Mouse (Mus musculus) hindbrain, embryonic 15.5 days (tissue): ENCODE data around the gene Snx30. TPM values are rescaled to one million over a fixed set of nuclear protein-coding genes. Genes with fewer than 3 reads are reported as not detected.

Experiments
- ATAC-seq: fragments of 200-750 bp; cut with Nextera tagmentation; 2 replicates; pipeline ENCODE4 v1.8.0; 2017; ENCODE audit warnings: low read depth, moderate number of reproducible peaks, moderate TSS enrichment; ENCODE audit not compliant: low FRiP score
- H3K27ac ChIP-seq: fragments of 300-500 bp; sonication (generic); replicated peaks from 2 replicates; pipeline ENCODE4 v1.5.1; 2015; ENCODE audit warnings: mild to moderate bottlenecking, inconsistent platforms
- H3K27me3 ChIP-seq: fragments of 300-500 bp; sonication (generic); 2 replicates; pipeline ENCODE4 v1.6.1; 2015; ENCODE audit warnings: control low read depth, inconsistent platforms
- H3K36me3 ChIP-seq: fragments of 300-500 bp; sonication (generic); 2 replicates; pipeline ENCODE4 v1.6.1; 2015; ENCODE audit warnings: control low read depth, inconsistent platforms
- H3K4me1 ChIP-seq: fragments of 300-500 bp; sonication (generic); replicated peaks from 2 replicates; pipeline ENCODE4 v1.6.1; 2015; ENCODE audit warnings: control low read depth, inconsistent platforms
- H3K4me2 ChIP-seq: fragments of 300-500 bp; sonication (generic); 2 replicates; pipeline ENCODE4 v1.6.1; 2015; ENCODE audit warnings: moderate library complexity, mild to moderate bottlenecking, inconsistent platforms
- H3K4me3 ChIP-seq: fragments of 300-500 bp; sonication (generic); 2 replicates; pipeline ENCODE4 v1.5.1; 2015; ENCODE audit warnings: mild to moderate bottlenecking, inconsistent platforms
- H3K9ac ChIP-seq: fragments of 300-500 bp; sonication (generic); 2 replicates; pipeline ENCODE4 v1.6.1; 2015; ENCODE audit warnings: inconsistent platforms
- H3K9me3 ChIP-seq: fragments of 300-500 bp; sonication (generic); 2 replicates; pipeline ENCODE4 v1.6.1; 2016; ENCODE audit warnings: control low read depth, inconsistent platforms
- WGBS: fragments of 180-500 bp; shearing (Covaris S2); methylation state at CpG from one replicate; pipeline ENCODE4 v1.1.7; 2015; 5-methylcytosine and 5-hydroxymethylcytosine counted together
- polyA plus RNA-seq: library from polyadenylated mRNA; unstranded; fragments of >200 nt; fragmentation: Nextera tagmentation; extraction: Ambion mirVana; gene quantifications from 2 replicates; pipeline ENCODE4 v1.2.1, GENCODE M21; 2015

The Snx30 gene
- polyA plus RNA-seq, 1 experiment from 2014 or later: 18.3 TPM

DNA sequence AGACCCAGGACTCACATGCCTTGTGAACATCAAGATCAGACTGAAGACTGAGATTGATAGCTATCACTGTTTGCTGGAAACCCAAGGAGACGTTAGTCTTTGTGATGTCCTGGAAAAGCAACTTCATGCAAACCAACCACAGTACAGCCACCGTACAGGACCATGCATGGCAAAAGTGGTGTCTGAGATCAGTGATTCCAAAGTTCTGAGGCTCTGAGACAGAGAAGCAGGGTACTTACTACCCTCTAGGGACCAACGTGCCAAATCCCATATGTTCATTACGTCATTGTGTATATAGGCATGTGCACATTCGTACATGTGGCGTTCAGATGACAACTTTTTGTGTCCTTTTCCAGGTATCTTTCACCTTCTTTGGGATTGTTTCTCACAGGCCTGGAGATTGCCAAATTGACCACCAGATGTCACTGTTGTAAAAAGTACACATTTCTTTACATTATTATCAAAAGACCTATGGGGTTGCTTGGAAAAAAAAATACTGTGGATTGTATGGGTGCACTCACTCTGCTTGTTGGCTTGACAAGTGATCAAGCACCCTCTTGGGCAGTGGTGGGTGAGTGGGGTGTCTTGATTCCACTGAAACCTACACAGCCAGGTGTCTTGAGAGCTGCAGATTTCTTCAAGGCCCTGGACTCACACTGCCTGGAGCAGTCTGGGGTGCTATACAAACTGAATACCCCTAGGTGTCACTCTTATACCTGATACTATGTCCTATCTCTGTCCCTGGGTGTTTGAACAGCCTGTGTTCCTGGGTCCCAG is 127.1 kb downstream of the Snx30 start:
- no peaks in the 10 kb centered on the region for H3K9me3 ChIP-seq
- WGBS: 63% methylated on average over 6 of the region's 6 CpGs
- no peak overlapping the region for H3K27ac ChIP-seq
- no peaks in the 10 kb centered on the region for H3K4me1 ChIP-seq
- H3K9ac ChIP-seq: no peak overlapping the region
- H3K36me3 ChIP-seq: no peaks in the 10 kb centered on the region
- H3K27me3 ChIP-seq: no peaks in the 10 kb centered on the region
- H3K4me3 ChIP-seq: no peak overlapping the region
- peak; percentile 92 for ATAC-seq
- no peak overlapping the region for H3K4me2 ChIP-seq

DNA sequence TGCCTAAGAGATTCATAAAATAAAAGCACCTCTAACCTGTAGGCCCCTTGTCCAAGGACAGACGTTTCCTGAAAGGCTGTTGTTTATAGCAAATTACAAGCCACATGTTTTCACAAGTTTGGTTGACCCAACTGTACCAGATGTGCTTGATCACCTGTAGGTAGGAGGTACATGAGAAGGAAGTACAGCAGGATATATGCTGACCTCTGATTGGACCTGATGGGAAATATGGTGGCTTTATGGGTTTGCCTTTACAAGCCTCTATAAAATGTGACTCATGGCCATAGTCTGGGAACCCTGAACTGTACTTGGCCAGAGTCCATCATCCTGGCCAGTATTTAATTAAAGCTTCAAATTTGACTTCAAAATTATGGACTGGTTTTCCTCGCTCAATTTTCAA is 131.9 kb downstream of the Snx30 start:
- Histone ChIP-seq H3K4me3 (no peak overlapping the region), H3K9me3 (no peaks in the 10 kb centered on the region), H3K9ac (no peak overlapping the region), H3K4me1 (no peaks in the 10 kb centered on the region), H3K27me3 (no peaks in the 10 kb centered on the region), H3K27ac (no peak overlapping the region), H3K36me3 (no peaks in the 10 kb centered on the region), H3K4me2 (no peak overlapping the region)
- WGBS: 84% methylated on average over 2 of the region's 2 CpGs
- ATAC-seq: no peak

Other genes with a start within 250 kb of the Snx30 start
- gene Hsdl2, start 224.3 kb upstream of the Snx30 start, polyA plus RNA-seq: 36.7 and 41.3 TPM in 2 replicates
- gene E130308A19Rik, start 179.6 kb upstream of the Snx30 start, polyA plus RNA-seq: 48.8 and 55.9 TPM in 2 replicates
- gene Inip, start 4.3 kb upstream of the Snx30 start, polyA plus RNA-seq: 53.3 and 53.8 TPM in 2 replicates
- 0.05 TPM in 1 of 2 replicates, not detected in the other for gene Slc46a2, start 109.2 kb downstream of the Snx30 start, polyA plus RNA-seq
- gene Mup4, start 154.9 kb downstream of the Snx30 start, polyA plus RNA-seq: not detected in 2 replicates
- not detected in 2 replicates for gene Mup6, start 158.5 kb downstream of the Snx30 start, polyA plus RNA-seq